Mouse (Mus musculus) lung, postnatal 14 days (tissue): ENCODE measurements around the gene Ccdc81.
A peak's percentile ranks its signal among the peaks of the same experiment; 100 is the strongest.

Source experiments
- DNase-seq: peaks from one replicate; pipeline ENCODE4 v3.0.0; 2021

Ccdc81 gene

GRCm38 (mm10) chr7:89864769-89865168, 38.7 kb downstream of the Ccdc81 start:
- DNase-seq = no peak

GRCm38 (mm10) chr7:89856440-89857217, 46.8 kb downstream of the Ccdc81 start:
- DNase-seq = no peak

GRCm38 (mm10) chr7:89855196-89855595, 48.2 kb downstream of the Ccdc81 start:
- no peak for DNase-seq

- no peak for DNase-seq
These were observed 50.3 kb downstream of the Ccdc81 start for GRCm38 (mm10) chr7:89853131-89853530.

GRCm38 (mm10) chr7:89852158-89853095, 51.0 kb downstream of the Ccdc81 start:
- no peak for DNase-seq

- DNase-seq = no peak
These were observed 52.9 kb downstream of the Ccdc81 start for GRCm38 (mm10) chr7:89850510-89850909.

GRCm38 (mm10) chr7:89845669-89846068, 57.8 kb downstream of the Ccdc81 start:
- DNase-seq = no peak

- DNase-seq = peak; percentile 63
These were observed 59.9 kb downstream of the Ccdc81 start for GRCm38 (mm10) chr7:89843533-89843932.

GRCm38 (mm10) chr7:89843121-89843520, 60.3 kb downstream of the Ccdc81 start:
- DNase-seq = no peak

- no peak for DNase-seq
These were observed 61.1 kb downstream of the Ccdc81 start for GRCm38 (mm10) chr7:89842404-89842715.

- DNase-seq = peak; percentile 89
These were observed 61.6 kb downstream of the Ccdc81 start for GRCm38 (mm10) chr7:89841670-89842403.

- DNase-seq = no peak
These were observed 63.7 kb downstream of the Ccdc81 start for GRCm38 (mm10) chr7:89839721-89840120.

GRCm38 (mm10) chr7:89837841-89838240, 65.6 kb downstream of the Ccdc81 start:
- DNase-seq = no peak

GRCm38 (mm10) chr7:89836676-89837075, 66.8 kb downstream of the Ccdc81 start:
- no peak for DNase-seq

GRCm38 (mm10) chr7:89835566-89835965, 67.9 kb downstream of the Ccdc81 start:
- DNase-seq = no peak

GRCm38 (mm10) chr7:89833521-89833920, 69.9 kb downstream of the Ccdc81 start:
- DNase-seq = no peak

- peak; percentile 22 for DNase-seq
These were observed 74.2 kb downstream of the Ccdc81 start for GRCm38 (mm10) chr7:89829201-89829600.

GRCm38 (mm10) chr7:89828436-89829065, 74.9 kb downstream of the Ccdc81 start:
- no peak for DNase-seq
